Mouse (Mus musculus) stomach, embryonic 15.5 days (tissue): ENCODE data around the gene Lipo1. TPM values are rescaled to one million over a fixed set of nuclear protein-coding genes. Genes with fewer than 3 reads are reported as not detected.
"Not testable (repeated sequence)": the region's sequence is repeated elsewhere in the genome, so short reads cannot be mapped to it uniquely, and the experiment has no call there.

ENCODE experiments used
- ATAC-seq: fragments of 200-750 bp; cut with Nextera tagmentation; 2 replicates; pipeline ENCODE4 v1.8.0; 2017; ENCODE audit warnings: low read depth, moderate number of reproducible peaks, moderate TSS enrichment; ENCODE audit not compliant: insufficient read depth, low FRiP score
- H3K27ac ChIP-seq: fragments of 300-500 bp; sonication (generic); 2 replicates; pipeline ENCODE4 v1.5.1; 2015; ENCODE audit warnings: mild to moderate bottlenecking, inconsistent platforms
- H3K27me3 ChIP-seq: fragments of 300-500 bp; sonication (generic); replicated peaks from 2 replicates; pipeline ENCODE4 v1.6.1; 2015; ENCODE audit warnings: inconsistent platforms
- H3K36me3 ChIP-seq: fragments of 300-500 bp; sonication (generic); 2 replicates; pipeline ENCODE4 v1.6.1; 2015; ENCODE audit warnings: inconsistent platforms
- H3K4me1 ChIP-seq: fragments of 300-500 bp; sonication (generic); 2 replicates; pipeline ENCODE4 v1.6.1; 2015; ENCODE audit warnings: inconsistent platforms
- H3K4me2 ChIP-seq: fragments of 300-500 bp; sonication (generic); 2 replicates; pipeline ENCODE4 v1.6.1; 2015; ENCODE audit warnings: mild to moderate bottlenecking, inconsistent platforms
- H3K4me3 ChIP-seq: fragments of 300-500 bp; sonication (generic); replicated peaks from 2 replicates; pipeline ENCODE4 v1.5.1; 2015; ENCODE audit warnings: inconsistent platforms
- H3K9ac ChIP-seq: fragments of 300-500 bp; sonication (generic); 2 replicates; pipeline ENCODE4 v1.6.1; 2015; ENCODE audit warnings: inconsistent platforms
- H3K9me3 ChIP-seq: fragments of 300-500 bp; sonication (generic); 2 replicates; pipeline ENCODE4 v1.6.1; 2016; ENCODE audit warnings: inconsistent platforms
- WGBS: fragments of 180-500 bp; shearing (Covaris S2); methylation state at CpG from one replicate; pipeline ENCODE4 v1.1.7; 2015; 5-methylcytosine and 5-hydroxymethylcytosine counted together
- polyA plus RNA-seq: library from polyadenylated mRNA; unstranded; fragments of >200 nt; fragmentation: Nextera tagmentation; extraction: Ambion mirVana; gene quantifications from 2 replicates; pipeline ENCODE4 v1.2.1, GENCODE M21; 2015

Lipo1 gene
- not detected in 2 replicates for polyA plus RNA-seq

DNA sequence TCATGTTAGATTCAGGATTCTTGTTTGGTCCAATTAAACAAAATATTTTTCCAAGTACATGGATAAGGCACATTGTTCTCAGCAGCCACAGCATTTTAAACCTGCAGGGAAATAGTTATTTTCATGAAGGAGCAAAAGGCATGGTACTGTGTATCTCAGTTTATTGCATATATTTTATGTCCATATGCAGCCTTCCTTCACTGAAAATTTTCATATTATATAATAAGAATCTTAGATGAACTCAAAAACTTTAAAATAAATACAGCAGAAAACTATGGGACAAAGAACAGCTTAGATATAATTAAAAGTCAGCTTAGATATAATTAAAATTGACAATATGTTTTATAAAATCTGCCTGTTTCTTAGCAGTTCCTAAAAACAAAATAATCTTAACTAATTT, at the start of gene Lipo1:
Gene Lipo1 (minus strand): TSS at position 101 of the 400 bp plus-strand sequence.
- not testable (repeated sequence) for ATAC-seq, H3K4me2 ChIP-seq, H3K27me3 ChIP-seq, H3K9ac ChIP-seq, H3K4me3 ChIP-seq, H3K36me3 ChIP-seq, H3K27ac ChIP-seq, H3K9me3 ChIP-seq, H3K4me1 ChIP-seq

- 86% methylated on average over 12 of the region's 12 CpGs for WGBS
Observed at GRCm38 (mm10) chr19:33786576-33787277, 532 bp downstream of the Lipo1 start.

GRCm38 (mm10) chr19:33761287-33762086, 25.8 kb downstream of the Lipo1 start, which contains the start of gene Lipo3:
Gene Lipo3, minus strand, starts transcription at chr19:33761951.
- not testable (repeated sequence) for H3K4me3 ChIP-seq, H3K27me3 ChIP-seq, H3K9ac ChIP-seq, H3K9me3 ChIP-seq, H3K27ac ChIP-seq, H3K36me3 ChIP-seq, H3K4me1 ChIP-seq
- 34% methylated on average over 13 of the region's 41 CpGs for WGBS
- 0 out of 2 replicates have a peak within 1 kb of the TSS, but pooled peaks have one; percentile 25 for H3K4me2 ChIP-seq
- ATAC-seq, result peak; percentile 82

More at GRCm38 (mm10) chr19:33786576-33787277, 532 bp downstream of the Lipo1 start:
- no peaks in the 10 kb centered on the region for H3K9me3 ChIP-seq
- H3K9ac ChIP-seq, result no peak overlapping the region
- H3K36me3 ChIP-seq, result no peaks in the 10 kb centered on the region
- no peak for ATAC-seq
- no peak overlapping the region for H3K4me3 ChIP-seq
- no peaks in the 10 kb centered on the region for H3K4me1 ChIP-seq
- H3K27me3 ChIP-seq, result no peaks in the 10 kb centered on the region
- H3K27ac ChIP-seq, result no peak overlapping the region
- H3K4me2 ChIP-seq, result no peak overlapping the region

- not testable (repeated sequence) for H3K4me3 ChIP-seq, H3K9ac ChIP-seq, H3K4me1 ChIP-seq, H3K9me3 ChIP-seq, H3K27ac ChIP-seq, H3K27me3 ChIP-seq, ATAC-seq, H3K4me2 ChIP-seq, H3K36me3 ChIP-seq
- 91% methylated on average over 1 of the region's 1 CpGs for WGBS
Observed at GRCm38 (mm10) chr19:33751259-33751658, 36.0 kb downstream of the Lipo1 start, which contains the start of gene Lipo2. Gene Lipo2, minus strand, starts transcription at chr19:33751359.

Other genes starting within 250 kb of the Lipo1 start
- gene Gm8978, start 162.2 kb downstream of the Lipo1 start, polyA plus RNA-seq, result not detected in 2 replicates
- gene Lipo2, start 36.1 kb downstream of the Lipo1 start, polyA plus RNA-seq, result 0.24 and 0.58 TPM in 2 replicates
- gene Lipo3, start 25.5 kb downstream of the Lipo1 start, polyA plus RNA-seq, result 13.8 and 14.5 TPM in 2 replicates
- gene Lipf, start 173.7 kb upstream of the Lipo1 start, polyA plus RNA-seq, result not detected in 2 replicates
- 0.06 and 0.48 TPM in 2 replicates for gene Lipk, start 220.8 kb upstream of the Lipo1 start, polyA plus RNA-seq